Mouse (Mus musculus): Measurements from ENCODE around the gene Gm14412.
"Not testable (repeated sequence)": the region's sequence is repeated elsewhere in the genome, so short reads cannot be mapped to it uniquely, and the experiment has no call there.

DNA sequence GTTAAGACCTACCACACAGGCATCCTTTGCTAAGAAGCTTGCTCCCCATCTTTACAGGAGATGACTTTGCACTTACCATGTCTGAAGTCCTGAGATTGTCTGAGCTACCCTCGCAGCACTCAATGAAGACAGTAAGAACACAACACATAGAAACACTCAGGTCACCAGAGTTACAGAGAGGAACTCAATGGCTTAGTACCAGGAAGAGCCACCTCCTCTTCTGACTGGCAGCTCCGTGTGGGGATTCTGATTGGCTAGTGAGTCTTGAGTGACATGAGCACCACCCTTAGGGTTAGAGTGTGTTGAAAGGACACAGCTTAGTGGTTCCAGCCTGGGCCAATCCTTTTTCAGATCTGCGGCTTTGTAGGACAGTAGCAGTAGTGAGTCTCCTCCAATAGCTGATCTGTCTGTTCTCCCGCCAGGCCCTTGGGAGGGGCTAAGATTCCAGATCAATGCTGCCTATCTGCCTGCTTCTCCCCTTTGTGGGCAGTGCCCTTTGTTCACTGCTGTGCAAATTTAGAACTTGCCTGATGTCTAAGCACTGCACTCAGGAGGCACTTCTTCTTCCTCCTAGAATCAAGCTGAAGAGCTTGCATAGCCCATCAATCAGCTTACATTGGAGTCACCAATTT, 5.7 kb upstream of the Gm14412 start:
- TF ChIP-seq CTCF (IDR thresholded peaks at IDR 0.05; ENCODE audit: low read depth, low read length); POLR2AphosphoS5 (IDR thresholded peaks at IDR 0.05; ENCODE audit: insufficient replicate concordance, low read depth, low read length); GATA1 (IDR thresholded peaks at IDR 0.05; ENCODE audit: borderline replicate concordance, low read length); TAL1 (conservative IDR thresholded peaks at IDR 0.05; ENCODE audit: low read depth, low read length): not testable (repeated sequence)

All from G1E (cell line).